Mouse (Mus musculus) liver, embryonic 16.5 days (tissue): ENCODE measurements around the gene Zfp46. TPM values are rescaled to one million over a fixed set of nuclear protein-coding genes. Genes with fewer than 3 reads are reported as not detected.

Source experiments
- ATAC-seq: fragments of 200-750 bp; cut with Nextera tagmentation; 2 replicates; pipeline ENCODE4 v1.8.0; 2017; ENCODE audit warnings: low read depth, mild to moderate bottlenecking, moderate number of reproducible peaks, moderate library complexity
- H3K27ac ChIP-seq: fragments of 300-500 bp; sonication (generic); 2 replicates; pipeline ENCODE4 v1.5.1; 2014; ENCODE audit warnings: mild to moderate bottlenecking, low read length
- H3K27me3 ChIP-seq: fragments of 300-500 bp; sonication (generic); 2 replicates; pipeline ENCODE4 v1.6.1; 2014; ENCODE audit warnings: low read depth, low read length, mixed read lengths; ENCODE audit not compliant: control insufficient read depth, insufficient read depth
- H3K36me3 ChIP-seq: fragments of 300-500 bp; sonication (generic); 2 replicates; pipeline ENCODE4 v1.6.1; 2014; ENCODE audit warnings: mild to moderate bottlenecking; ENCODE audit not compliant: control insufficient read depth, insufficient read depth
- H3K4me1 ChIP-seq: fragments of 300-500 bp; sonication (generic); 2 replicates; pipeline ENCODE4 v1.6.1; 2014; ENCODE audit warnings: low read depth, low read length, mixed read lengths; ENCODE audit not compliant: control insufficient read depth
- H3K4me2 ChIP-seq: fragments of 300-500 bp; sonication (generic); 2 replicates; pipeline ENCODE4 v1.6.1; 2014; ENCODE audit warnings: low read depth, low read length, mixed read lengths
- H3K4me3 ChIP-seq: fragments of 300-500 bp; sonication (generic); 2 replicates; pipeline ENCODE4 v1.5.1; 2014; ENCODE audit warnings: low read depth, mild to moderate bottlenecking, low read length
- H3K9ac ChIP-seq: fragments of 300-500 bp; sonication (generic); 2 replicates; pipeline ENCODE4 v1.6.1; 2014; ENCODE audit warnings: low read depth, low read length
- H3K9me3 ChIP-seq: fragments of 300-500 bp; sonication (generic); replicated peaks from 2 replicates; pipeline ENCODE4 v1.6.1; 2016; ENCODE audit warnings: low read length; ENCODE audit not compliant: control insufficient read depth
- WGBS: fragments of 180-500 bp; shearing (Covaris S2); extraction: QIAGEN DNeasy Blood & Tissue Kit; methylation state at CpG from one replicate; pipeline ENCODE4 v1.1.7; 2014; ENCODE audit not compliant: insufficient replicate concordance; 5-methylcytosine and 5-hydroxymethylcytosine counted together
- polyA plus RNA-seq: library from polyadenylated mRNA; unstranded; fragments of >200 nt; fragmentation: Nextera tagmentation; extraction: Ambion mirVana; gene quantifications from 2 replicates; pipeline ENCODE4 v1.2.1, GENCODE M21; 2015

Zfp46 gene
- polyA plus RNA-seq, 1 experiment from 2014 or later: 3.5 TPM

GRCm38 (mm10) chr4:136256696-136257095 lies 27.8 kb upstream of the Zfp46 start:
- ATAC-seq: peak; percentile 55
- Histone ChIP-seq H3K36me3 (no peaks in the 10 kb centered on the region), H3K9ac (no peak overlapping the region), H3K27ac (no peak overlapping the region), H3K4me3 (no peak overlapping the region), H3K4me1 (peaks cover 2% of the 10 kb centered on the region), H3K27me3 (no peaks in the 10 kb centered on the region; the same call in 1 of the 2 replicates), H3K4me2 (no peak overlapping the region), H3K9me3 (no peaks in the 10 kb centered on the region)
- WGBS: 14% methylated on average over 10 of the region's 10 CpGs

GRCm38 (mm10) chr4:136259916-136260315 lies 24.6 kb upstream of the Zfp46 start:
- Histone ChIP-seq H3K9ac (no peak overlapping the region), H3K4me1 (peaks cover 2% of the 10 kb centered on the region), H3K27me3 (no peaks in the 10 kb centered on the region; the same call in 1 of the 2 replicates), H3K9me3 (no peaks in the 10 kb centered on the region), H3K4me2 (no peak overlapping the region), H3K36me3 (no peaks in the 10 kb centered on the region), H3K4me3 (no peak overlapping the region), H3K27ac (no peak overlapping the region)
- 60% methylated on average over 3 of the region's 3 CpGs for WGBS
- ATAC-seq: no peak

- H3K4me2 ChIP-seq: no peak overlapping the region
- 31% methylated on average over 10 of the region's 10 CpGs for WGBS
- no peaks in the 10 kb centered on the region for H3K9me3 ChIP-seq
- H3K9ac ChIP-seq: no peak overlapping the region
- ATAC-seq: no peak
- H3K27ac ChIP-seq: no peak overlapping the region
- no peaks in the 10 kb centered on the region for H3K36me3 ChIP-seq
- no peaks in the 10 kb centered on the region; the same call in 1 of the 2 replicates for H3K27me3 ChIP-seq
- no peak overlapping the region for H3K4me3 ChIP-seq
- peaks cover 2% of the 10 kb centered on the region for H3K4me1 ChIP-seq
Measured at GRCm38 (mm10) chr4:136260491-136261180, 23.8 kb upstream of the Zfp46 start.

- no peak overlapping the region for H3K27ac ChIP-seq
- ATAC-seq: 0 out of 2 replicates have a peak, but pooled peaks have one; percentile 44
- H3K9me3 ChIP-seq: no peaks in the 10 kb centered on the region
- no peak overlapping the region for H3K4me2 ChIP-seq
- H3K4me3 ChIP-seq: no peak overlapping the region
- whole genome bisulfite sequencing: 57% methylated on average over 10 of the region's 10 CpGs
- H3K4me1 ChIP-seq: no peaks in the 10 kb centered on the region; the same call in 1 of the 2 replicates
- no peaks in the 10 kb centered on the region for H3K36me3 ChIP-seq
- no peaks in the 10 kb centered on the region; the same call in 1 of the 2 replicates for H3K27me3 ChIP-seq
- no peak overlapping the region for H3K9ac ChIP-seq
Measured at GRCm38 (mm10) chr4:136261912-136262311, 22.6 kb upstream of the Zfp46 start.

- ATAC-seq: no peak
- Histone ChIP-seq H3K4me1 (no peaks in the 10 kb centered on the region), H3K27me3 (no peaks in the 10 kb centered on the region), H3K27ac (no peak overlapping the region), H3K9ac (no peak overlapping the region), H3K36me3 (no peaks in the 10 kb centered on the region), H3K4me3 (no peak overlapping the region), H3K9me3 (no peaks in the 10 kb centered on the region), H3K4me2 (no peak overlapping the region)
- 64% methylated on average over 4 of the region's 4 CpGs for WGBS
Measured at GRCm38 (mm10) chr4:136263555-136263954, 20.9 kb upstream of the Zfp46 start.

GRCm38 (mm10) chr4:136266716-136267343 lies 17.7 kb upstream of the Zfp46 start:
- no peaks in the 10 kb centered on the region for H3K9me3 ChIP-seq
- WGBS: 34% methylated on average over 9 of the region's 9 CpGs
- no peaks in the 10 kb centered on the region for H3K27me3 ChIP-seq
- no peaks in the 10 kb centered on the region for H3K4me1 ChIP-seq
- no peak overlapping the region for H3K9ac ChIP-seq
- no peak overlapping the region for H3K4me2 ChIP-seq
- no peak overlapping the region for H3K4me3 ChIP-seq
- no peak overlapping the region for H3K27ac ChIP-seq
- ATAC-seq: no peak
- H3K36me3 ChIP-seq: no peaks in the 10 kb centered on the region

- Histone ChIP-seq H3K4me2 (no peak overlapping the region), H3K27me3 (no peaks in the 10 kb centered on the region), H3K9ac (no peak overlapping the region), H3K27ac (no peak overlapping the region), H3K4me3 (no peak overlapping the region), H3K9me3 (no peaks in the 10 kb centered on the region), H3K4me1 (no peaks in the 10 kb centered on the region), H3K36me3 (no peaks in the 10 kb centered on the region)
- no peak for ATAC-seq
- WGBS: 54% methylated on average over 1 of the region's 1 CpGs
Measured at GRCm38 (mm10) chr4:136268912-136269311, 15.6 kb upstream of the Zfp46 start.

GRCm38 (mm10) chr4:136270648-136271047 lies 13.8 kb upstream of the Zfp46 start:
- no peaks in the 10 kb centered on the region for H3K36me3 ChIP-seq
- H3K27ac ChIP-seq: no peak overlapping the region
- no peak for ATAC-seq
- H3K4me3 ChIP-seq: no peak overlapping the region
- 80% methylated on average over 8 of the region's 8 CpGs for WGBS
- H3K4me1 ChIP-seq: no peaks in the 10 kb centered on the region
- no peak overlapping the region for H3K4me2 ChIP-seq
- no peaks in the 10 kb centered on the region for H3K27me3 ChIP-seq
- H3K9me3 ChIP-seq: no peaks in the 10 kb centered on the region
- H3K9ac ChIP-seq: no peak overlapping the region

GRCm38 (mm10) chr4:136281097-136281496 lies 3.4 kb upstream of the Zfp46 start:
- no peak overlapping the region for H3K4me3 ChIP-seq
- H3K27me3 ChIP-seq: no peaks in the 10 kb centered on the region
- peaks cover 6% of the 10 kb centered on the region for H3K4me1 ChIP-seq
- H3K4me2 ChIP-seq: no peak overlapping the region
- H3K9me3 ChIP-seq: no peaks in the 10 kb centered on the region
- no peak overlapping the region for H3K9ac ChIP-seq
- no peak overlapping the region for H3K27ac ChIP-seq
- 71% methylated on average over 8 of the region's 8 CpGs for WGBS
- ATAC-seq: no peak
- H3K36me3 ChIP-seq: no peaks in the 10 kb centered on the region
